Mouse (Mus musculus): Measurements from ENCODE around the gene Fam227a. TPM values are rescaled to one million over a fixed set of nuclear protein-coding genes. Genes with fewer than 3 reads are reported as not detected.

The Fam227a gene
- polyA plus RNA-seq, 1 experiment from 2014 or later = 5.8 TPM

GRCm38 (mm10) chr15:79690426-79691022 is 31.8 kb upstream of the Fam227a start, which contains the start of gene Gtpbp1:
Gene Gtpbp1 (plus strand): TSS chr15:79690845.
- under 1% methylated on average over 41 of the region's 45 CpGs for WGBS
- peak; percentile 98 for ATAC-seq
- Histone ChIP-seq H3K4me2 (peak within 1 kb of the TSS; percentile 97), H3K36me3 (ENCODE audit: poor library complexity, severe bottlenecking) (peaks cover 13% of the 10 kb centered on the region), H3K27ac (peak within 1 kb of the TSS; percentile 88), H3K4me1 (peaks cover 55% of the 10 kb centered on the region), H3K9me3 (replicated peaks) (no peaks in the 10 kb centered on the region), H3K27me3 (no peaks in the 10 kb centered on the region), H3K9ac (peak within 1 kb of the TSS; percentile 93), H3K4me3 (peak within 1 kb of the TSS; percentile 69)

GRCm38 (mm10) chr15:79689662-79690425 is 31.1 kb upstream of the Fam227a start:
- peak overlapping the region; percentile 54 for H3K27ac ChIP-seq
- peaks cover 62% of the 10 kb centered on the region for H3K4me1 ChIP-seq
- peak overlapping the region; percentile 48; the same call in 1 of the 2 replicates for H3K9ac ChIP-seq
- no peaks in the 10 kb centered on the region for H3K9me3 ChIP-seq (replicated peaks)
- H3K27me3 ChIP-seq = no peaks in the 10 kb centered on the region
- peaks cover 9% of the 10 kb centered on the region for H3K36me3 ChIP-seq (ENCODE audit: poor library complexity, severe bottlenecking)
- H3K4me3 ChIP-seq = peak overlapping the region; percentile 69
- WGBS = 13% methylated on average over 24 of the region's 24 CpGs
- no peak for ATAC-seq
- peak overlapping the region; percentile 97 for H3K4me2 ChIP-seq

GRCm38 (mm10) chr15:79688268-79688956 is 29.7 kb upstream of the Fam227a start:
- Histone ChIP-seq H3K27ac (peak overlapping the region; percentile 94), H3K36me3 (ENCODE audit: poor library complexity, severe bottlenecking) (no peaks in the 10 kb centered on the region), H3K4me3 (peak overlapping the region; percentile 95), H3K4me2 (peak overlapping the region; percentile 85), H3K9ac (peak overlapping the region; percentile 92), H3K4me1 (peaks cover 71% of the 10 kb centered on the region), H3K27me3 (no peaks in the 10 kb centered on the region), H3K9me3 (replicated peaks) (no peaks in the 10 kb centered on the region)
- ATAC-seq = no peak
- WGBS = 2% methylated on average over 8 of the region's 8 CpGs

GRCm38 (mm10) chr15:79687646-79688267 is 29.0 kb upstream of the Fam227a start, which contains the start of gene Josd1:
Gene Josd1 (minus strand): TSS chr15:79687919.
- H3K4me3 ChIP-seq = peak within 1 kb of the TSS; percentile 95
- ATAC-seq = peak; percentile 54
- H3K27me3 ChIP-seq = no peaks in the 10 kb centered on the region
- peaks cover 71% of the 10 kb centered on the region for H3K4me1 ChIP-seq
- no peaks in the 10 kb centered on the region for H3K36me3 ChIP-seq (ENCODE audit: poor library complexity, severe bottlenecking)
- no peaks in the 10 kb centered on the region for H3K9me3 ChIP-seq (replicated peaks)
- H3K9ac ChIP-seq = peak within 1 kb of the TSS; percentile 92
- H3K27ac ChIP-seq = peak within 1 kb of the TSS; percentile 94
- peak within 1 kb of the TSS; percentile 85 for H3K4me2 ChIP-seq
- under 1% methylated on average over 56 of the region's 72 CpGs for WGBS

GRCm38 (mm10) chr15:79687175-79687574 is 28.4 kb upstream of the Fam227a start:
- H3K4me1 ChIP-seq = peaks cover 68% of the 10 kb centered on the region
- no peak for ATAC-seq
- WGBS = under 1% methylated on average over 29 of the region's 33 CpGs
- H3K9ac ChIP-seq = peak overlapping the region; percentile 92
- H3K27ac ChIP-seq = peak overlapping the region; percentile 94
- peak overlapping the region; percentile 85 for H3K4me2 ChIP-seq
- H3K36me3 ChIP-seq (ENCODE audit: poor library complexity, severe bottlenecking) = no peaks in the 10 kb centered on the region
- H3K4me3 ChIP-seq = peak overlapping the region; percentile 95
- H3K27me3 ChIP-seq = no peaks in the 10 kb centered on the region
- H3K9me3 ChIP-seq (replicated peaks) = no peaks in the 10 kb centered on the region

GRCm38 (mm10) chr15:79686046-79686869 is 27.5 kb upstream of the Fam227a start:
- Histone ChIP-seq H3K27ac (no peak overlapping the region), H3K4me1 (peaks cover 59% of the 10 kb centered on the region)
- 18% methylated on average over 15 of the region's 15 CpGs for WGBS

GRCm38 (mm10) chr15:79685141-79685641 is 26.4 kb upstream of the Fam227a start:
- WGBS = 59% methylated on average over 6 of the region's 6 CpGs
- peak overlapping the region; percentile 85 for H3K4me2 ChIP-seq
- no peaks in the 10 kb centered on the region for H3K27me3 ChIP-seq
- no peak for ATAC-seq
- H3K4me1 ChIP-seq = peaks cover 57% of the 10 kb centered on the region
- no peak overlapping the region for H3K27ac ChIP-seq
- no peaks in the 10 kb centered on the region for H3K9me3 ChIP-seq (replicated peaks)
- H3K4me3 ChIP-seq = peak overlapping the region; percentile 95
- peak overlapping the region; percentile 92 for H3K9ac ChIP-seq
- no peaks in the 10 kb centered on the region for H3K36me3 ChIP-seq (ENCODE audit: poor library complexity, severe bottlenecking)

More at GRCm38 (mm10) chr15:79686046-79686869, 27.5 kb upstream of the Fam227a start:
- Histone ChIP-seq H3K4me3 (peak overlapping the region; percentile 95), H3K4me2 (peak overlapping the region; percentile 85), H3K9ac (peak overlapping the region; percentile 92), H3K27me3 (no peaks in the 10 kb centered on the region), H3K9me3 (replicated peaks) (no peaks in the 10 kb centered on the region), H3K36me3 (ENCODE audit: poor library complexity, severe bottlenecking) (no peaks in the 10 kb centered on the region)
- ATAC-seq = no peak

GRCm38 (mm10) chr15:79684616-79685015 is 25.9 kb upstream of the Fam227a start:
- Histone ChIP-seq H3K27me3 (no peaks in the 10 kb centered on the region), H3K27ac (no peak overlapping the region), H3K9ac (peak overlapping the region; percentile 92), H3K4me1 (peaks cover 53% of the 10 kb centered on the region), H3K36me3 (ENCODE audit: poor library complexity, severe bottlenecking) (no peaks in the 10 kb centered on the region), H3K4me3 (peak overlapping the region; percentile 95), H3K9me3 (replicated peaks) (no peaks in the 10 kb centered on the region), H3K4me2 (peak overlapping the region; percentile 85)
- WGBS = 78% methylated on average over 6 of the region's 6 CpGs
- ATAC-seq = no peak

GRCm38 (mm10) chr15:79683707-79684465 is 25.1 kb upstream of the Fam227a start:
- 77% methylated on average over 19 of the region's 19 CpGs for WGBS
- Histone ChIP-seq H3K4me2 (peak overlapping the region; percentile 85), H3K27ac (no peak overlapping the region), H3K36me3 (ENCODE audit: poor library complexity, severe bottlenecking) (no peaks in the 10 kb centered on the region), H3K9ac (peak overlapping the region; percentile 92), H3K4me3 (peak overlapping the region; percentile 95), H3K4me1 (peaks cover 50% of the 10 kb centered on the region), H3K9me3 (replicated peaks) (no peaks in the 10 kb centered on the region), H3K27me3 (no peaks in the 10 kb centered on the region)
- ATAC-seq = no peak

GRCm38 (mm10) chr15:79683146-79683545 is 24.4 kb upstream of the Fam227a start:
- H3K27ac ChIP-seq = no peak overlapping the region
- no peaks in the 10 kb centered on the region for H3K9me3 ChIP-seq (replicated peaks)
- WGBS = 90% methylated on average over 6 of the region's 6 CpGs
- H3K36me3 ChIP-seq (ENCODE audit: poor library complexity, severe bottlenecking) = no peaks in the 10 kb centered on the region
- peak overlapping the region; percentile 45; the same call in 1 of the 2 replicates for H3K9ac ChIP-seq
- H3K4me2 ChIP-seq = peak overlapping the region; percentile 85; the same call in 1 of the 2 replicates
- no peak for ATAC-seq
- H3K4me1 ChIP-seq = peaks cover 44% of the 10 kb centered on the region
- no peak overlapping the region for H3K4me3 ChIP-seq
- H3K27me3 ChIP-seq = no peaks in the 10 kb centered on the region

Data from forebrain, embryonic 13.5 days (tissue).